ENCODE assay signal across 8 mouse cellular contexts in the genomic region with DNA sequence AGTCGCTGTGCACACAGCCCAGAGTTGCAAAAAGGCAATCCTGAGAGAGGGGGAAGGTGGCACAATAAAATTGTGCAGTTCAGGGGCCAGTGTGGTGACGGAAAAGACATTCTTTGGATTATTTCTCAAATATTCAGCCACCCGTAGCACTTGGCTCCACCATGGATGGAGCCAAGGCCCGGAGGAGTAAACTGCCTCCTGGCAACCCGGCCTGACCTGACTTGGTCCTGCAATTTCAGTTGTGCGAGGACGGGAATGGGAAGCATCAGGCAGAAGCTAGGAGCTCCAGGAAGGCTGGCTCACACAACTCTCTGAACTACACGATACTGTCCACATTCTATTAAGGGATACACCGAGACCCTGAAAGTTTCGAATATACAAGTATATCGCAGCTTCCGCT. TPM values are rescaled to one million over a fixed set of nuclear protein-coding genes. Genes with fewer than 3 reads are reported as not detected.
DNase-seq lines count a peak whose midpoint lies in the region; ATAC-seq and TF ChIP-seq lines count a peak whose summit lies in the region.

No protein-coding gene starts in this region.

- TF ChIP-seq POLR2A in heart, adult 2 months (IDR thresholded peaks at IDR 0.05; ENCODE audit: insufficient read depth, low read depth, low read length), result no peak
- TF ChIP-seq POLR2A in MEL (IDR thresholded peaks at IDR 0.05; ENCODE audit: control insufficient read depth in 1 of 2, insufficient read depth in 1 of 2, low read depth in 1 of 2, low read length in 2 of 2, poor library complexity in 1 of 2), result no peak

- no peaks in the 10 kb centered on the region for H3K9me3 ChIP-seq in MEL (replicated peaks; ENCODE audit: insufficient read depth, low read length)
- no peaks in the 10 kb centered on the region for H3K9me3 ChIP-seq in forebrain, embryonic 16.5 days (ENCODE audit: control insufficient read depth, low read length)
- no peaks in the 10 kb centered on the region for H3K9me3 ChIP-seq in limb, embryonic 13.5 days

- TF ChIP-seq CTCF in heart, adult 2 months (IDR thresholded peaks at IDR 0.05), result no peak
- no peak for TF ChIP-seq CTCF in MEL (IDR thresholded peaks at IDR 0.05 in 2 of 3, conservative IDR thresholded peaks at IDR 0.05 in 1 of 3; ENCODE audit: control insufficient read depth in 1 of 3, insufficient read depth in 1 of 3, low read depth in 2 of 3, low read length in 3 of 3, poor library complexity in 1 of 3, severe bottlenecking in 1 of 3)

- no peak for TF ChIP-seq RAD21 in MEL (IDR thresholded peaks at IDR 0.05; ENCODE audit: low read depth, low read length)

- H3K4me3 ChIP-seq in heart, adult 2 months, result no peak overlapping the region
- H3K4me3 ChIP-seq in MEL (ENCODE audit: control insufficient read depth in 1 of 2, insufficient read depth in 1 of 2, low read depth in 2 of 2, low read length in 2 of 2), result peak overlapping the region; percentile 45 to 49; a peak in 3 of 4 replicates
- no peak overlapping the region for H3K4me3 ChIP-seq in forebrain, embryonic 16.5 days (replicated peaks; ENCODE audit: low read length)
- H3K4me3 ChIP-seq in limb, embryonic 13.5 days, result no peak overlapping the region

- peak in 1 of 2 experiments; percentile 23 for DNase-seq in heart, adult 2 months
- DNase-seq in heart, postnatal 14 days, result no peak
- DNase-seq in MEL (ENCODE audit: low read depth, low spot score), result no peak
- DNase-seq in yolk sac, embryonic 10.5 days (ENCODE audit: low spot score), result no peak
- no peak for DNase-seq in right cerebral cortex, postnatal 25 days
- no peak for DNase-seq in gastrocnemius, postnatal 10 days

- ATAC-seq in forebrain, embryonic 16.5 days, result no peak
- ATAC-seq in limb, embryonic 13.5 days (ENCODE audit: low FRiP score, low read depth), result no peak

- no peaks in the 10 kb centered on the region for H3K36me3 ChIP-seq in heart, adult 2 months (ENCODE audit: control insufficient read depth, insufficient read depth, low read length)
- H3K36me3 ChIP-seq in MEL (ENCODE audit: control insufficient read depth in 1 of 2, insufficient read depth in 2 of 2, low read length in 2 of 2), result no peaks in the 10 kb centered on the region
- no peaks in the 10 kb centered on the region for H3K36me3 ChIP-seq in forebrain, embryonic 16.5 days (ENCODE audit: control insufficient read depth, insufficient read depth)
- H3K36me3 ChIP-seq in limb, embryonic 13.5 days, result peaks cover 2% of the 10 kb centered on the region

- H3K27me3 ChIP-seq in heart, adult 2 months (ENCODE audit: control insufficient read depth, insufficient read depth, low read length), result no peaks in the 10 kb centered on the region
- no peaks in the 10 kb centered on the region; a peak in 1 of 4 replicates for H3K27me3 ChIP-seq in MEL (ENCODE audit: control insufficient read depth in 1 of 2, insufficient read depth in 2 of 2, low read length in 2 of 2)
- no peaks in the 10 kb centered on the region for H3K27me3 ChIP-seq in forebrain, embryonic 16.5 days (replicated peaks; ENCODE audit: control insufficient read depth, insufficient read depth, low read length)
- peaks cover 22% of the 10 kb centered on the region for H3K27me3 ChIP-seq in limb, embryonic 13.5 days

- no peaks in the 10 kb centered on the region for H3K79me2 ChIP-seq in heart, adult 2 months (replicated peaks; ENCODE audit: control insufficient read depth, insufficient read depth, low read length)
- H3K79me2 ChIP-seq in MEL (ENCODE audit: control insufficient read depth, insufficient read depth, low read length, poor library complexity), result no peaks in the 10 kb centered on the region

- no peak for TF ChIP-seq EP300 in heart, adult 2 months (IDR thresholded peaks at IDR 0.05; ENCODE audit: insufficient read depth, low read depth, low read length)
- TF ChIP-seq EP300 in MEL (IDR thresholded peaks at IDR 0.05; ENCODE audit: low read depth in 1 of 2, low read length in 2 of 2), result no peak

- 77% methylated on average over 12 of the region's 12 CpGs for WGBS in heart, adult 2 months
- 53% methylated on average over 12 of the region's 12 CpGs for WGBS in forebrain, embryonic 16.5 days
- WGBS in limb, embryonic 13.5 days, result 69% methylated on average over 12 of the region's 12 CpGs

- H3K4me1 ChIP-seq in heart, adult 2 months (ENCODE audit: control insufficient read depth, insufficient read depth, low read length), result peaks cover 9% of the 10 kb centered on the region
- peaks cover 0 to 10% of the 10 kb centered on the region in 2 experiments; a peak in 1 of 4 replicates for H3K4me1 ChIP-seq in MEL (ENCODE audit: control insufficient read depth in 1 of 2, insufficient read depth in 2 of 2, low read length in 2 of 2)
- peaks cover 38% of the 10 kb centered on the region for H3K4me1 ChIP-seq in forebrain, embryonic 16.5 days (replicated peaks; ENCODE audit: control insufficient read depth, insufficient read depth, low read length)
- H3K4me1 ChIP-seq in limb, embryonic 13.5 days, result peaks cover 34% of the 10 kb centered on the region

- H3K4me2 ChIP-seq in forebrain, embryonic 16.5 days (ENCODE audit: low read length), result peak overlapping the region; percentile 95
- peak overlapping the region; percentile 85; the same call in 1 of the 2 replicates for H3K4me2 ChIP-seq in limb, embryonic 13.5 days (replicated peaks)

- H3K9ac ChIP-seq in heart, adult 2 months (ENCODE audit: low read depth, low read length), result no peak overlapping the region
- H3K9ac ChIP-seq in MEL (ENCODE audit: control insufficient read depth, low read depth, low read length, poor library complexity, severe bottlenecking), result no peak overlapping the region; the same call in 1 of the 2 replicates
- no peak overlapping the region for H3K9ac ChIP-seq in forebrain, embryonic 16.5 days (replicated peaks; ENCODE audit: low read depth, low read length)
- no peak overlapping the region for H3K9ac ChIP-seq in limb, embryonic 13.5 days

- peak overlapping the region; percentile 34; the same call in 1 of the 2 replicates for H3K27ac ChIP-seq in heart, adult 2 months
- H3K27ac ChIP-seq in MEL (ENCODE audit: control insufficient read depth, low read depth, low read length), result no peak overlapping the region
- no peak overlapping the region for H3K27ac ChIP-seq in forebrain, embryonic 16.5 days (ENCODE audit: low read length)
- no peak overlapping the region for H3K27ac ChIP-seq in limb, embryonic 13.5 days

- intact Hi-C loops in heart, adult 2 months (cut with DNase I), result loop anchor here (1.0 to 5.0 kb wide), 7 partner anchors 85 to 585 kb away; partner anchors contain the start of gene Snx11
- intact Hi-C loops in heart, postnatal 14 days (cut with DNase I), result loop anchor here (1.0 to 5.0 kb wide), 5 partner anchors 85 to 560 kb away; partner anchors contain the start of genes Hoxb5 and Snx11

TF ChIP-seq in MEL, 35 proteins besides CTCF, POLR2A, EP300 and RAD21 (continues in another document):
- no peak for TF ChIP-seq JUND (IDR thresholded peaks at IDR 0.05; ENCODE audit: low read depth, low read length)
- no peak for TF ChIP-seq ZKSCAN1 (IDR thresholded peaks at IDR 0.05; ENCODE audit: low read depth, low read length)
- no peak for TF ChIP-seq ZC3H11A (IDR thresholded peaks at IDR 0.05; ENCODE audit: low read depth, low read length)
- no peak for TF ChIP-seq MAZ (IDR thresholded peaks at IDR 0.05; ENCODE audit: low read depth, low read length)
- no peak for TF ChIP-seq USF1 (IDR thresholded peaks at IDR 0.05; ENCODE audit: low read depth, low read length)
- TF ChIP-seq ELF1 (IDR thresholded peaks at IDR 0.05; ENCODE audit: low read depth, low read length), result no peak
- TF ChIP-seq ZMIZ1 (IDR thresholded peaks at IDR 0.05; ENCODE audit: low read depth, low read length), result no peak
- TF ChIP-seq MAX (IDR thresholded peaks at IDR 0.05; ENCODE audit: low read length), result no peak
- TF ChIP-seq KAT2A (conservative IDR thresholded peaks at IDR 0.05; ENCODE audit: low read depth, low read length), result no peak
- no peak for TF ChIP-seq GABPA (IDR thresholded peaks at IDR 0.05; ENCODE audit: low read depth, low read length)
- no peak for TF ChIP-seq TAL1 (IDR thresholded peaks at IDR 0.05; ENCODE audit: low read length)
- no peak for TF ChIP-seq NRF1 (IDR thresholded peaks at IDR 0.05; ENCODE audit: insufficient read depth, low read depth, low read length, poor library complexity, severe bottlenecking)
- no peak for TF ChIP-seq UBTF (IDR thresholded peaks at IDR 0.05; ENCODE audit: borderline replicate concordance, insufficient read depth, low read depth, low read length)

RNA-seq across cellular contexts. Expression of gene Copz2, which starts 12.9 kb away (rescaled TPM):
- 10 to 100 TPM; 35.0 to 36.9 TPM for total RNA-seq in heart, adult 2 months (2021)
- polyA plus RNA-seq in heart, adult 2 months (2012; rRNA removed), result 55.0 and 76.6 TPM in 2 replicates
- 10 to 100 TPM; 34.6 to 35.8 TPM for total RNA-seq in heart, postnatal 14 days (2021)
- 0.95 and 2.1 TPM in 2 replicates for total RNA-seq in MEL (2012; rRNA removed)
- polyA plus RNA-seq in MEL (2012; ENCODE audit: insufficient read depth in 1 of 2, insufficient read length in 2 of 2, low read depth in 1 of 2, low replicate concordance in 2 of 2, missing spikeins in 1 of 2), result 1 to 10 TPM in 1 of 2 experiments, not detected in 1; 6.3 TPM
- 10.4 and 16.6 TPM in 2 replicates for polyA plus RNA-seq in forebrain, embryonic 16.5 days (2015; fragmentation: Nextera tagmentation; extraction: Ambion mirVana)
- 140 and 149 TPM in 2 replicates for polyA plus RNA-seq in limb, embryonic 13.5 days (2015; fragmentation: Nextera tagmentation; extraction: Ambion mirVana)
- 10 to 100 TPM; 47.2 to 55.1 TPM for total RNA-seq in gastrocnemius, postnatal 10 days (2021)

RNA-seq across cellular contexts. Expression of gene Nfe2l1, which starts 32.8 kb away (rescaled TPM):
- total RNA-seq in heart, adult 2 months (2021), result 100 to 1,000 TPM; 395 to 436 TPM
- 397 and 529 TPM in 2 replicates for polyA plus RNA-seq in heart, adult 2 months (2012; rRNA removed)
- total RNA-seq in heart, postnatal 14 days (2021), result 100 to 1,000 TPM; 346 to 358 TPM
- total RNA-seq in MEL (2012; rRNA removed), result 44.8 and 47.0 TPM in 2 replicates
- polyA plus RNA-seq in MEL (2012; ENCODE audit: insufficient read depth in 1 of 2, insufficient read length in 2 of 2, low read depth in 1 of 2, low replicate concordance in 2 of 2, missing spikeins in 1 of 2), result 10 to 100 TPM; 37.5 to 66.5 TPM
- polyA plus RNA-seq in forebrain, embryonic 16.5 days (2015; fragmentation: Nextera tagmentation; extraction: Ambion mirVana), result 64.8 and 68.2 TPM in 2 replicates
- 68.6 and 69.3 TPM in 2 replicates for polyA plus RNA-seq in limb, embryonic 13.5 days (2015; fragmentation: Nextera tagmentation; extraction: Ambion mirVana)
- 100 to 1,000 TPM; 194 to 201 TPM for total RNA-seq in gastrocnemius, postnatal 10 days (2021)

RNA-seq across cellular contexts. Expression of gene Cdk5rap3, which starts 53.8 kb away (rescaled TPM):
- 10 to 100 TPM; 17.4 to 25.2 TPM for total RNA-seq in heart, adult 2 months (2021)
- 13.8 and 17.5 TPM in 2 replicates for polyA plus RNA-seq in heart, adult 2 months (2012; rRNA removed)
- total RNA-seq in heart, postnatal 14 days (2021), result 10 to 100 TPM; 22.3 to 23.3 TPM
- 45.2 and 48.9 TPM in 2 replicates for total RNA-seq in MEL (2012; rRNA removed)
- polyA plus RNA-seq in MEL (2012; ENCODE audit: insufficient read depth in 1 of 2, insufficient read length in 2 of 2, low read depth in 1 of 2, low replicate concordance in 2 of 2, missing spikeins in 1 of 2), result 10 to 100 TPM in 1 of 2 experiments, not detected in 1; 55.4 TPM
- 103 and 106 TPM in 2 replicates for polyA plus RNA-seq in forebrain, embryonic 16.5 days (2015; fragmentation: Nextera tagmentation; extraction: Ambion mirVana)
- 87.0 and 92.3 TPM in 2 replicates for polyA plus RNA-seq in limb, embryonic 13.5 days (2015; fragmentation: Nextera tagmentation; extraction: Ambion mirVana)
- total RNA-seq in gastrocnemius, postnatal 10 days (2021), result 10 to 100 TPM; 30.0 to 39.3 TPM

Comparison
In these comparisons a context has a peak if more than half of its experiments do, and no peak if none do; other contexts are left out.
1. H3K4me3 ChIP-seq: peak in MEL (2 of 2); none in heart, adult 2 months (single experiment), forebrain, embryonic 16.5 days (single experiment) and limb, embryonic 13.5 days (single experiment).
2. RNA of gene Copz2, which starts 12.9 kb away (total RNA-seq): 47.2 to 55.1 TPM in gastrocnemius, postnatal 10 days, 35.0 to 36.9 TPM in heart, adult 2 months and 34.6 to 35.8 TPM in heart, postnatal 14 days; 0.95 to 2.1 TPM in MEL; every median in the first group is over 10 times any median in the second.